Mouse (Mus musculus) liver, postnatal 0 days (tissue): ENCODE data around the gene Ppara. TPM values are rescaled to one million over a fixed set of nuclear protein-coding genes. Genes with fewer than 3 reads are reported as not detected.

Experiments used
- ATAC-seq: fragments of 200-750 bp; cut with Nextera tagmentation; 2 replicates; pipeline ENCODE4 v1.8.0; 2017; ENCODE audit warnings: mild to moderate bottlenecking, moderate library complexity
- DNase-seq: peaks from one replicate; pipeline ENCODE4 v3.0.0-alpha.2; 2016
- H3K27ac ChIP-seq: fragments of 300-500 bp; sonication (generic); 2 replicates; pipeline ENCODE4 v1.5.1; 2014; ENCODE audit warnings: antibody characterized with exemption, moderate library complexity, mild to moderate bottlenecking, low read depth
- H3K27me3 ChIP-seq: fragments of 300-500 bp; sonication (generic); 2 replicates; pipeline ENCODE4 v1.6.1; 2014; ENCODE audit warnings: low read length, control low read depth, mixed read lengths; ENCODE audit not compliant: insufficient read depth
- H3K36me3 ChIP-seq: fragments of 300-500 bp; sonication (generic); replicated peaks from 2 replicates; pipeline ENCODE4 v1.6.1; 2014; ENCODE audit warnings: mild to moderate bottlenecking, control low read depth, low read length, moderate library complexity, mixed read lengths; ENCODE audit not compliant: insufficient read depth
- H3K4me1 ChIP-seq: fragments of 300-500 bp; sonication (generic); 2 replicates; pipeline ENCODE4 v1.6.1; 2014; ENCODE audit warnings: antibody characterized with exemption, mild to moderate bottlenecking, control low read depth; ENCODE audit not compliant: insufficient read depth
- H3K4me2 ChIP-seq: fragments of 300-500 bp; sonication (generic); 2 replicates; pipeline ENCODE4 v1.6.1; 2014; ENCODE audit warnings: low read depth, mild to moderate bottlenecking, low read length, moderate library complexity, mixed read lengths
- H3K4me3 ChIP-seq: fragments of 300-500 bp; sonication (generic); 2 replicates; pipeline ENCODE4 v1.5.1; 2014; ENCODE audit warnings: low read depth, low read length
- H3K9ac ChIP-seq: fragments of 300-500 bp; sonication (generic); replicated peaks from 2 replicates; pipeline ENCODE4 v1.6.1; 2014; ENCODE audit warnings: mild to moderate bottlenecking, moderate library complexity
- H3K9me3 ChIP-seq: fragments of 300-500 bp; sonication (generic); 2 replicates; pipeline ENCODE4 v1.6.1; 2016; ENCODE audit warnings: mild to moderate bottlenecking, control low read depth, low read length, mixed read lengths
- CTCF ChIP-seq: sonication (generic); IDR thresholded peaks from 2 replicates; pipeline ENCODE4 v1.5.1; 2016; ENCODE audit warnings: antibody characterized with exemption, low read depth
- EP300 ChIP-seq: IDR thresholded peaks from 2 replicates; pipeline ENCODE4 v1.6.1; 2016; ENCODE audit warnings: antibody characterized with exemption, low read depth, mild to moderate bottlenecking
- WGBS: fragments of 180-500 bp; shearing (Covaris S2); extraction: QIAGEN DNeasy Blood & Tissue Kit; methylation state at CpG from one replicate; pipeline ENCODE4 v1.1.7; 2014; ENCODE audit not compliant: insufficient replicate concordance; 5-methylcytosine and 5-hydroxymethylcytosine counted together
- polyA plus RNA-seq: library from polyadenylated mRNA; unstranded; fragments of >200 nt; fragmentation: Nextera tagmentation; extraction: Ambion mirVana; gene quantifications from 2 replicates; pipeline ENCODE4 v1.2.1, GENCODE M21; 2015

Gene Ppara
- polyA plus RNA-seq, 1 experiment from 2014 or later = 185 TPM

- DNase-seq (no peak), ATAC-seq (no peak)
- WGBS = 43% methylated on average over 5 of the region's 5 CpGs
- TF ChIP-seq EP300 = no peak
- TF ChIP-seq CTCF = peak; percentile 60
- no peak overlapping the region for H3K9ac ChIP-seq
- no peak overlapping the region for H3K27ac ChIP-seq
- H3K9me3 ChIP-seq = no peaks in the 10 kb centered on the region
- H3K4me2 ChIP-seq = no peak overlapping the region
- H3K27me3 ChIP-seq = no peaks in the 10 kb centered on the region; the same call in 1 of the 2 replicates
- H3K4me3 ChIP-seq = no peak overlapping the region
- H3K36me3 ChIP-seq = no peaks in the 10 kb centered on the region
- peaks cover 3% of the 10 kb centered on the region; the same call in 1 of the 2 replicates for H3K4me1 ChIP-seq
Measured at GRCm38 (mm10) chr15:85712565-85713168, 22.1 kb upstream of the Ppara start.

- ATAC-seq (no peak), DNase-seq (no peak)
- Histone ChIP-seq H3K36me3 (no peaks in the 10 kb centered on the region), H3K4me3 (no peak overlapping the region), H3K9ac (no peak overlapping the region), H3K9me3 (no peaks in the 10 kb centered on the region), H3K4me2 (no peak overlapping the region), H3K27ac (no peak overlapping the region), H3K27me3 (no peaks in the 10 kb centered on the region; the same call in 1 of the 2 replicates), H3K4me1 (peaks cover 3% of the 10 kb centered on the region; the same call in 1 of the 2 replicates)
- 86% methylated on average over 9 of the region's 9 CpGs for WGBS
- TF ChIP-seq EP300 (no peak), CTCF (no peak)
Measured at GRCm38 (mm10) chr15:85713417-85713816, 21.4 kb upstream of the Ppara start.

- no peak for ATAC-seq
- WGBS = 74% methylated on average over 3 of the region's 3 CpGs
- Histone ChIP-seq H3K36me3 (no peaks in the 10 kb centered on the region), H3K9ac (no peak overlapping the region), H3K4me2 (no peak overlapping the region), H3K27ac (no peak overlapping the region), H3K27me3 (no peaks in the 10 kb centered on the region; the same call in 1 of the 2 replicates), H3K4me3 (no peak overlapping the region), H3K9me3 (no peaks in the 10 kb centered on the region), H3K4me1 (peaks cover 11% of the 10 kb centered on the region)
- DNase-seq = no peak
- no peak for TF ChIP-seq CTCF
- TF ChIP-seq EP300 = no peak
Measured at GRCm38 (mm10) chr15:85715059-85715458, 19.7 kb upstream of the Ppara start.

- Histone ChIP-seq H3K27ac (no peak overlapping the region), H3K4me1 (peaks cover 18% of the 10 kb centered on the region), H3K27me3 (no peaks in the 10 kb centered on the region), H3K9ac (no peak overlapping the region), H3K4me2 (no peak overlapping the region), H3K4me3 (no peak overlapping the region), H3K9me3 (no peaks in the 10 kb centered on the region), H3K36me3 (no peaks in the 10 kb centered on the region)
- ATAC-seq (peak; percentile 29; the same call in 1 of the 2 replicates), DNase-seq (peak; percentile 85)
- TF ChIP-seq CTCF = peak; percentile 98
- no peak for TF ChIP-seq EP300
- 5% methylated on average over 7 of the region's 7 CpGs for WGBS
Measured at GRCm38 (mm10) chr15:85716045-85716444, 18.7 kb upstream of the Ppara start.

- H3K9me3 ChIP-seq = no peaks in the 10 kb centered on the region
- H3K4me1 ChIP-seq = peaks cover 21% of the 10 kb centered on the region
- no peak overlapping the region for H3K27ac ChIP-seq
- no peak overlapping the region for H3K4me3 ChIP-seq
- H3K27me3 ChIP-seq = no peaks in the 10 kb centered on the region
- no peak for DNase-seq
- H3K4me2 ChIP-seq = no peak overlapping the region
- ATAC-seq = no peak
- TF ChIP-seq CTCF = no peak
- TF ChIP-seq EP300 = no peak
- H3K36me3 ChIP-seq = no peaks in the 10 kb centered on the region
- no peak overlapping the region for H3K9ac ChIP-seq
- 63% methylated on average over 5 of the region's 5 CpGs for WGBS
Measured at GRCm38 (mm10) chr15:85716591-85716990, 18.2 kb upstream of the Ppara start.

GRCm38 (mm10) chr15:85717008-85717407, 17.8 kb upstream of the Ppara start:
- TF ChIP-seq CTCF = no peak
- TF ChIP-seq EP300 = no peak

More at GRCm38 (mm10) chr15:85717008-85717407, 17.8 kb upstream of the Ppara start:
- Histone ChIP-seq H3K9me3 (no peaks in the 10 kb centered on the region), H3K4me1 (peaks cover 21% of the 10 kb centered on the region), H3K36me3 (no peaks in the 10 kb centered on the region), H3K4me2 (no peak overlapping the region), H3K4me3 (no peak overlapping the region), H3K9ac (no peak overlapping the region), H3K27me3 (no peaks in the 10 kb centered on the region), H3K27ac (peak overlapping the region; percentile 29; the same call in 1 of the 2 replicates)
- WGBS = 62% methylated on average over 4 of the region's 4 CpGs
- DNase-seq = no peak
- peak; percentile 30; the same call in 1 of the 2 replicates for ATAC-seq
